Mouse (Mus musculus): ENCODE results near the gene Ppp4c. TPM values are rescaled to one million over a fixed set of nuclear protein-coding genes. Genes with fewer than 3 reads are reported as not detected.

Gene Ppp4c
- polyA plus RNA-seq, 2 experiments: 238 to 268 TPM

GRCm38 (mm10) chr7:126818818-126819217, 26.5 kb upstream of the Ppp4c start:
- no peak overlapping the region for H3K4me3 ChIP-seq (replicated peaks; ENCODE audit: low read length)
- H3K36me3 ChIP-seq (ENCODE audit: control insufficient read depth, insufficient read depth, low read length): no peaks in the 10 kb centered on the region
- WGBS: 40% methylated on average over 1 of the region's 1 CpGs
- H3K4me2 ChIP-seq (replicated peaks; ENCODE audit: low read depth, low read length, severe bottlenecking): no peak overlapping the region
- H3K27ac ChIP-seq (replicated peaks; ENCODE audit: low read depth, low read length): no peak overlapping the region
- no peak for TF ChIP-seq POLR2A (IDR thresholded peaks at IDR 0.05; ENCODE audit: borderline replicate concordance, extremely low read depth, insufficient read depth, insufficient read length)
- peaks cover 9% of the 10 kb centered on the region; the same call in 1 of the 2 replicates for H3K27me3 ChIP-seq (ENCODE audit: control insufficient read depth, insufficient read depth, low read length)
- DNase-seq (ENCODE audit: low spot score): no peak
- 0 out of 2 replicates have a peak, but pooled peaks cover 3% of the 10 kb centered on the region for H3K4me1 ChIP-seq (ENCODE audit: control insufficient read depth, insufficient read depth, low read length)
- no peak for ATAC-seq (ENCODE audit: low FRiP score, low read depth)
- no peak overlapping the region for H3K9ac ChIP-seq (ENCODE audit: low read depth, low read length, severe bottlenecking)
- H3K9me3 ChIP-seq (ENCODE audit: control insufficient read depth, low read length): no peaks in the 10 kb centered on the region

DNA sequence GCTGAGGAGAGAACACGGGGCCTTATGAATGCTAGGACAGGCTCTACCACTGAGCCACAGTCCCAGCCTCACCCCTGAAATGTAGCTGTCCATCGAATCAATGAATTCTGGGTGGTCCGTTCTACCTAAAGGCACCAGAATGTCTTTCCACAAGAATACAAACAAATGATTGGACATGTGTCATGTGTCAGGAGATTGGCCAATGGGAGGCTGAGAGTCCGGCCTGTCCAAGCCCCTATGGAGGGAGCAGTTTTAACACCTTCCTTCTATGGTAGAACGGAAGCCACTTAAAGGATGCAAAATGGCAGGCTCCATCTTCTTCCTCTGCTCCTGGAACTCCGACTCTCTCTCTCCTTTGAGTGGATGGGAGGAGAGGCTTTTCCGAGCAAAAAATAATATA, 25.3 kb upstream of the Ppp4c start:
- no peaks in the 10 kb centered on the region for H3K36me3 ChIP-seq (ENCODE audit: control insufficient read depth, insufficient read depth, low read length)
- H3K9me3 ChIP-seq (ENCODE audit: control insufficient read depth, low read length): no peaks in the 10 kb centered on the region
- H3K27me3 ChIP-seq (ENCODE audit: control insufficient read depth, insufficient read depth, low read length): no peaks in the 10 kb centered on the region
- no peak overlapping the region for H3K4me3 ChIP-seq (replicated peaks; ENCODE audit: low read length)
- no peaks in the 10 kb centered on the region for H3K4me1 ChIP-seq (ENCODE audit: control insufficient read depth, insufficient read depth, low read length)
- H3K27ac ChIP-seq (replicated peaks; ENCODE audit: low read depth, low read length): no peak overlapping the region
- no peak overlapping the region for H3K9ac ChIP-seq (ENCODE audit: low read depth, low read length, severe bottlenecking)
- DNase-seq (ENCODE audit: low spot score) (no peak), ATAC-seq (ENCODE audit: low FRiP score, low read depth) (no peak)
- WGBS: 82% methylated on average over 7 of the region's 7 CpGs
- no peak for TF ChIP-seq POLR2A (IDR thresholded peaks at IDR 0.05; ENCODE audit: borderline replicate concordance, extremely low read depth, insufficient read depth, insufficient read length)
- H3K4me2 ChIP-seq (replicated peaks; ENCODE audit: low read depth, low read length, severe bottlenecking): no peak overlapping the region

DNA sequence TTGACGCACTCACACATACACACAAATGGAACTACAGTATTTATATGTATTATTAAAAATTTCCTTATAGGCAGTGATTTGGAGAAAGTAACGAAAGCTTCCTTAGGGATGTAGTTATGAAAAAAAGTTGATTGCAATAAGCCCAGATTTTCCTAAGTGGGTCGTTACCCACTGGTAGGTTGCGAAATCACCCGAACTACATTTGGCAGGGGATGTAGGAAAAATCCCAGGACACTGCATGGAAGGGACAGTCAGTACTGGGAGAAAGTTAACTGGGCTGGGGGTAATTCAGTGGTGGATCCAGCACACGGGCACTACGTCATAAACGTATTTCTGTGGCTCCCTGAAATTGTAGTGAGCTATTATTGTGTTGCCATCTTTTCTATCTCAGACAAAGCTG, 24.2 kb upstream of the Ppp4c start:
- Histone ChIP-seq H3K27me3 (ENCODE audit: control insufficient read depth, insufficient read depth, low read length) (no peaks in the 10 kb centered on the region), H3K4me2 (replicated peaks; ENCODE audit: low read depth, low read length, severe bottlenecking) (no peak overlapping the region), H3K4me1 (ENCODE audit: control insufficient read depth, insufficient read depth, low read length) (no peaks in the 10 kb centered on the region), H3K27ac (replicated peaks; ENCODE audit: low read depth, low read length) (no peak overlapping the region), H3K9ac (ENCODE audit: low read depth, low read length, severe bottlenecking) (no peak overlapping the region), H3K9me3 (ENCODE audit: control insufficient read depth, low read length) (no peaks in the 10 kb centered on the region), H3K4me3 (replicated peaks; ENCODE audit: low read length) (no peak overlapping the region), H3K36me3 (ENCODE audit: control insufficient read depth, insufficient read depth, low read length) (no peaks in the 10 kb centered on the region)
- WGBS: 79% methylated on average over 8 of the region's 8 CpGs
- no peak for DNase-seq (ENCODE audit: low spot score)
- TF ChIP-seq POLR2A (IDR thresholded peaks at IDR 0.05; ENCODE audit: borderline replicate concordance, extremely low read depth, insufficient read depth, insufficient read length): no peak
- ATAC-seq (ENCODE audit: low FRiP score, low read depth): no peak

DNA sequence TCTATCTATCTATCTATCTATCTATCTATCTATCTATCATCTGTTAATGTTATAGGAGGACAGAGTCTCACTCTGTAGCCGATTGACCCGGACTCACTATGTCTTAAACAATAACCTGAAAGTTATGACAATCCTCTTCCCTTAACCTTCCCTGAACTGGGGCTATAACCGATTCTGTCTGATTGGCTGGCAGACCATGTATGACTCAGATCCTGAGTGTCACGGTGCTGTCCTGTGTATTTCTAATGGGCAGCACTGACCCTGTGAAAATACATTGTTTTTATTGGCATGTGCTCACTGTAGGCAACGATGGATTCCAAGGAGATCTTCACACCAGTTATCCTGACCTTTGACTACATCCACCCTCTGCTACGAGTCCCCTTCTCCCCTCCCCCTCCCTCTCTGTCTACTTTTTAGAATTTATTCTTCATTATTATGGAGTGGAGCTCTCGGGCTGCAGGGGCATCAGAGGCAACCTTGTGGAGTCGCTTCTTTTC, 23.5 kb upstream of the Ppp4c start:
- H3K27ac ChIP-seq (replicated peaks; ENCODE audit: low read depth, low read length): no peak overlapping the region
- H3K4me1 ChIP-seq (ENCODE audit: control insufficient read depth, insufficient read depth, low read length): no peaks in the 10 kb centered on the region
- no peaks in the 10 kb centered on the region for H3K27me3 ChIP-seq (ENCODE audit: control insufficient read depth, insufficient read depth, low read length)
- DNase-seq (ENCODE audit: low spot score) (no peak), ATAC-seq (ENCODE audit: low FRiP score, low read depth) (no peak)
- TF ChIP-seq POLR2A (IDR thresholded peaks at IDR 0.05; ENCODE audit: borderline replicate concordance, extremely low read depth, insufficient read depth, insufficient read length): no peak
- no peak overlapping the region for H3K9ac ChIP-seq (ENCODE audit: low read depth, low read length, severe bottlenecking)
- WGBS: 64% methylated on average over 8 of the region's 8 CpGs
- H3K36me3 ChIP-seq (ENCODE audit: control insufficient read depth, insufficient read depth, low read length): no peaks in the 10 kb centered on the region
- H3K4me3 ChIP-seq (replicated peaks; ENCODE audit: low read length): no peak overlapping the region
- H3K4me2 ChIP-seq (replicated peaks; ENCODE audit: low read depth, low read length, severe bottlenecking): no peak overlapping the region
- H3K9me3 ChIP-seq (ENCODE audit: control insufficient read depth, low read length): no peaks in the 10 kb centered on the region

GRCm38 (mm10) chr7:126809723-126810369, 17.6 kb upstream of the Ppp4c start:
- H3K27me3 ChIP-seq (ENCODE audit: control insufficient read depth, insufficient read depth, low read length): no peaks in the 10 kb centered on the region
- H3K9me3 ChIP-seq (ENCODE audit: control insufficient read depth, low read length): no peaks in the 10 kb centered on the region
- peak overlapping the region; percentile 74; the same call in 1 of the 2 replicates for H3K9ac ChIP-seq (ENCODE audit: low read depth, low read length, severe bottlenecking)
- peak overlapping the region; percentile 59 for H3K4me3 ChIP-seq (replicated peaks; ENCODE audit: low read length)
- ATAC-seq (ENCODE audit: low FRiP score, low read depth) (no peak), DNase-seq (ENCODE audit: low spot score) (no peak)
- H3K4me2 ChIP-seq (replicated peaks; ENCODE audit: low read depth, low read length, severe bottlenecking): peak overlapping the region; percentile 78
- WGBS: 60% methylated on average over 5 of the region's 5 CpGs
- TF ChIP-seq POLR2A (IDR thresholded peaks at IDR 0.05; ENCODE audit: borderline replicate concordance, extremely low read depth, insufficient read depth, insufficient read length): no peak
- peaks cover 14% of the 10 kb centered on the region for H3K4me1 ChIP-seq (ENCODE audit: control insufficient read depth, insufficient read depth, low read length)
- no peaks in the 10 kb centered on the region for H3K36me3 ChIP-seq (ENCODE audit: control insufficient read depth, insufficient read depth, low read length)
- no peak overlapping the region for H3K27ac ChIP-seq (replicated peaks; ENCODE audit: low read depth, low read length)

All from limb, embryonic 14.5 days (tissue).